ENCODE assay signal across 8 mouse cellular contexts in genomic region chr10:67979401-67980157, GRCm38 (mm10). TPM values are rescaled to one million over a fixed set of nuclear protein-coding genes. Genes with fewer than 3 reads are reported as not detected.
DNase-seq lines count a peak whose midpoint lies in the region; ATAC-seq lines count a peak whose summit lies in the region.

Rtkn2 (plus strand) TSS chr10:67979570.

- peak; percentile 93 for DNase-seq in adrenal gland, postnatal 10 days
- DNase-seq in embryo, embryonic 11.5 days (ENCODE audit: low read depth, low spot score) = peak; percentile 91
- peak; percentile 63 to 82 for DNase-seq in gastrocnemius, postnatal 36 days
- peak; percentile 81 to 82 for DNase-seq in left cerebral cortex, postnatal 36 days (ENCODE audit: low spot score in 2 of 2)
- DNase-seq in midbrain, embryonic 10.5 days (ENCODE audit: low spot score) = peak; percentile 99
- peak; percentile 71 to 81 for DNase-seq in right cerebral cortex, postnatal 36 days (ENCODE audit: low spot score in 2 of 2)
- peak; percentile 82 to 92 for DNase-seq in urinary bladder, postnatal 4 days (ENCODE audit: low spot score in 2 of 2)

- no peaks in the 10 kb centered on the region for H3K4me1 ChIP-seq in intestine, embryonic 15.5 days (replicated peaks)
- H3K4me1 ChIP-seq in midbrain, embryonic 10.5 days = peaks cover 22% of the 10 kb centered on the region

- ATAC-seq in intestine, embryonic 15.5 days = peak; percentile 97

- H3K36me3 ChIP-seq in intestine, embryonic 15.5 days = no peaks in the 10 kb centered on the region
- peaks cover 7% of the 10 kb centered on the region for H3K36me3 ChIP-seq in midbrain, embryonic 10.5 days

- intact Hi-C loops in gastrocnemius, postnatal 36 days (cut with DNase I) = no loop called here
- intact Hi-C loops in left cerebral cortex, postnatal 36 days (cut with DNase I) = loop anchor here (5.0 kb wide), 1 partner anchor 67 kb away; the partner anchor contains the start of gene Zfp365

- no peaks in the 10 kb centered on the region for H3K27me3 ChIP-seq in intestine, embryonic 15.5 days (replicated peaks)
- no peaks in the 10 kb centered on the region for H3K27me3 ChIP-seq in midbrain, embryonic 10.5 days (ENCODE audit: low read depth, poor library complexity, severe bottlenecking)

- H3K9me3 ChIP-seq in intestine, embryonic 15.5 days = no peaks in the 10 kb centered on the region
- no peaks in the 10 kb centered on the region for H3K9me3 ChIP-seq in midbrain, embryonic 10.5 days (replicated peaks)

- H3K4me2 ChIP-seq in intestine, embryonic 15.5 days (replicated peaks) = peak within 1 kb of the TSS; percentile 97

- H3K9ac ChIP-seq in intestine, embryonic 15.5 days = peak within 1 kb of the TSS; percentile 73

- peak within 1 kb of the TSS; percentile 77 for H3K4me3 ChIP-seq in intestine, embryonic 15.5 days (replicated peaks)
- peak within 1 kb of the TSS; percentile 86 for H3K4me3 ChIP-seq in midbrain, embryonic 10.5 days

- peak within 1 kb of the TSS; percentile 66 for H3K27ac ChIP-seq in intestine, embryonic 15.5 days
- H3K27ac ChIP-seq in midbrain, embryonic 10.5 days (replicated peaks) = peak within 1 kb of the TSS; percentile 94

- under 1% methylated on average over 57 of the region's 57 CpGs for whole genome bisulfite sequencing in intestine, embryonic 15.5 days
- WGBS in midbrain, embryonic 10.5 days = under 1% methylated on average over 57 of the region's 57 CpGs

RNA-seq across cellular contexts. Expression of gene Rtkn2, which starts in this region (rescaled TPM):
- 1 to 10 TPM; 1.3 to 1.8 TPM for total RNA-seq in adrenal gland, postnatal 10 days (2021)
- under 1 TPM; 0.35 to 0.41 TPM for total RNA-seq in gastrocnemius, postnatal 36 days (2021)
- polyA plus RNA-seq in intestine, embryonic 15.5 days (2015; fragmentation: Nextera tagmentation; extraction: Ambion mirVana) = 5.7 and 6.1 TPM in 2 replicates
- 1 to 10 TPM; 5.5 to 5.9 TPM for total RNA-seq in left cerebral cortex, postnatal 36 days (2021)
- 21.5 and 21.6 TPM in 2 replicates for polyA plus RNA-seq in midbrain, embryonic 10.5 days (2016; fragmentation: Nextera tagmentation; extraction: Ambion mirVana)

Comparison
In these comparisons a context has a peak if more than half of its experiments do, and no peak if none do; other contexts are left out.
1. Peak in every context shown above with its lines: DNase-seq, ATAC-seq, H3K4me3 ChIP-seq and H3K27ac ChIP-seq.
2. Peak in DNase-seq in gastrocnemius, postnatal 36 days; RNA of the gene not detected or under 1 TPM.